ENCODE assay signal across 22 mouse cellular contexts in genomic region chr2:159622141-159622669, GRCm38 (mm10).
"Had no signal": no experiment of that assay in that cellular context is flagged by ENCODE, and none has a peak within 500 bp of the region (broad histone marks: within the 10 kb centered on the region; RNA-seq: fewer than 3 reads in every experiment).

No protein-coding gene starts in this region.

- H3K27ac ChIP-seq: heart, embryonic 10.5 days; hindbrain, embryonic 13.5 days; hindbrain, embryonic 15.5 days; hindbrain, postnatal 0 days; limb, embryonic 13.5 days; limb, embryonic 15.5 days; liver, embryonic 12.5 days; liver, embryonic 14.5 days had no signal

- H3K9me3 ChIP-seq: heart, embryonic 10.5 days; heart, embryonic 12.5 days; hindbrain, embryonic 13.5 days; hindbrain, embryonic 15.5 days; limb, embryonic 13.5 days; limb, embryonic 15.5 days; liver, embryonic 12.5 days had no signal

- H3K9ac ChIP-seq: forebrain, postnatal 0 days; heart, embryonic 12.5 days; hindbrain, embryonic 13.5 days; hindbrain, embryonic 15.5 days; limb, embryonic 13.5 days; limb, embryonic 15.5 days; liver, embryonic 12.5 days; liver, embryonic 14.5 days had no signal

- H3K4me3 ChIP-seq: heart, embryonic 10.5 days; heart, embryonic 12.5 days; hindbrain, embryonic 13.5 days; hindbrain, embryonic 15.5 days; limb, embryonic 13.5 days; limb, embryonic 15.5 days; liver, embryonic 12.5 days had no signal

- H3K36me3 ChIP-seq: heart, embryonic 10.5 days; heart, embryonic 12.5 days; hindbrain, embryonic 13.5 days; hindbrain, embryonic 15.5 days; limb, embryonic 13.5 days; limb, embryonic 15.5 days; liver, embryonic 12.5 days had no signal

- DNase-seq: forebrain, postnatal 0 days; gastrocnemius, postnatal 14 days; gastrocnemius, postnatal 36 days; heart, adult 18-20 months; heart, postnatal 14 days; heart, postnatal 36 days; kidney, adult 11 months; kidney, postnatal 25 days; layer of hippocampus, adult 9-11 months; layer of hippocampus, postnatal 36 days; left cerebral cortex, postnatal 4 days; lung, adult 18-20 months had no signal

- H3K4me2 ChIP-seq: heart, embryonic 12.5 days; hindbrain, embryonic 13.5 days; hindbrain, embryonic 15.5 days; limb, embryonic 13.5 days; limb, embryonic 15.5 days; liver, embryonic 12.5 days had no signal

- H3K4me1 ChIP-seq: heart, embryonic 10.5 days; heart, embryonic 12.5 days; hindbrain, embryonic 13.5 days; hindbrain, embryonic 15.5 days; limb, embryonic 15.5 days; liver, embryonic 12.5 days had no signal

- H3K27me3 ChIP-seq: heart, embryonic 12.5 days; hindbrain, embryonic 13.5 days; hindbrain, embryonic 15.5 days; limb, embryonic 13.5 days; limb, embryonic 15.5 days; liver, embryonic 12.5 days had no signal

- ATAC-seq: forebrain, postnatal 0 days; hindbrain, postnatal 0 days; intestine, embryonic 16.5 days; liver, embryonic 12.5 days had no signal
